Mouse (Mus musculus): ENCODE measurements around the gene Galt. TPM values are rescaled to one million over a fixed set of nuclear protein-coding genes. Genes with fewer than 3 reads are reported as not detected.

Gene Galt
- polyA plus RNA-seq, 1 experiment from 2014 or later, result 35.4 TPM

GRCm38 (mm10) chr4:41713197-41714067 is 41.6 kb upstream of the Galt start, which contains the start of gene Rpp25l:
TSS of gene Rpp25l (minus strand) at chr4:41713534.
- Histone ChIP-seq H3K9ac (replicated peaks; ENCODE audit: low read depth, low read length) (peak within 1 kb of the TSS; percentile 86), H3K4me3 (ENCODE audit: low read depth, low read length) (peak within 1 kb of the TSS; percentile 80)
- WGBS, result under 1% methylated on average over 61 of the region's 61 CpGs

GRCm38 (mm10) chr4:41714276-41714675 is 40.8 kb upstream of the Galt start:
- Histone ChIP-seq H3K9me3 (ENCODE audit: control insufficient read depth, low read depth, low read length) (no peaks in the 10 kb centered on the region), H3K36me3 (ENCODE audit: control insufficient read depth, insufficient read depth, low read length) (peaks cover 33% of the 10 kb centered on the region), H3K27ac (ENCODE audit: low read length) (no peak overlapping the region), H3K4me3 (ENCODE audit: low read depth, low read length) (peak overlapping the region; percentile 80; the same call in 1 of the 2 replicates), H3K4me1 (ENCODE audit: control insufficient read depth, insufficient read depth, low read length) (peaks cover 10% of the 10 kb centered on the region; the same call in 1 of the 2 replicates), H3K27me3 (ENCODE audit: control insufficient read depth, insufficient read depth, low read length) (no peaks in the 10 kb centered on the region), H3K9ac (replicated peaks; ENCODE audit: low read depth, low read length) (no peak overlapping the region), H3K4me2 (replicated peaks; ENCODE audit: low read depth, low read length) (peak overlapping the region; percentile 91)
- no peak for ATAC-seq (ENCODE audit: insufficient number of reproducible peaks, insufficient read depth, low FRiP score, low read depth)
- 22% methylated on average over 8 of the region's 8 CpGs for WGBS

More at GRCm38 (mm10) chr4:41713197-41714067, 41.6 kb upstream of the Galt start, which contains the start of gene Rpp25l:
- H3K4me1 ChIP-seq (ENCODE audit: control insufficient read depth, insufficient read depth, low read length), result peaks cover 10% of the 10 kb centered on the region; the same call in 1 of the 2 replicates
- peak; percentile 73; the same call in 1 of the 2 replicates for ATAC-seq (ENCODE audit: insufficient number of reproducible peaks, insufficient read depth, low FRiP score, low read depth)
- H3K27ac ChIP-seq (ENCODE audit: low read length), result peak within 1 kb of the TSS; percentile 59; the same call in 1 of the 2 replicates
- peak within 1 kb of the TSS; percentile 91 for H3K4me2 ChIP-seq (replicated peaks; ENCODE audit: low read depth, low read length)
- peaks cover 29% of the 10 kb centered on the region for H3K36me3 ChIP-seq (ENCODE audit: control insufficient read depth, insufficient read depth, low read length)
- H3K9me3 ChIP-seq (ENCODE audit: control insufficient read depth, low read depth, low read length), result no peaks in the 10 kb centered on the region
- H3K27me3 ChIP-seq (ENCODE audit: control insufficient read depth, insufficient read depth, low read length), result no peaks in the 10 kb centered on the region

GRCm38 (mm10) chr4:41715082-41715481 is 39.9 kb upstream of the Galt start:
- peaks cover 39% of the 10 kb centered on the region for H3K36me3 ChIP-seq (ENCODE audit: control insufficient read depth, insufficient read depth, low read length)
- H3K4me3 ChIP-seq (ENCODE audit: low read depth, low read length), result no peak overlapping the region
- ATAC-seq (ENCODE audit: insufficient number of reproducible peaks, insufficient read depth, low FRiP score, low read depth), result no peak
- no peaks in the 10 kb centered on the region for H3K27me3 ChIP-seq (ENCODE audit: control insufficient read depth, insufficient read depth, low read length)
- H3K4me1 ChIP-seq (ENCODE audit: control insufficient read depth, insufficient read depth, low read length), result peaks cover 10% of the 10 kb centered on the region; the same call in 1 of the 2 replicates
- H3K9ac ChIP-seq (replicated peaks; ENCODE audit: low read depth, low read length), result no peak overlapping the region
- WGBS, result 81% methylated on average over 8 of the region's 8 CpGs
- H3K27ac ChIP-seq (ENCODE audit: low read length), result no peak overlapping the region
- no peaks in the 10 kb centered on the region for H3K9me3 ChIP-seq (ENCODE audit: control insufficient read depth, low read depth, low read length)
- H3K4me2 ChIP-seq (replicated peaks; ENCODE audit: low read depth, low read length), result no peak overlapping the region

GRCm38 (mm10) chr4:41715596-41715995 is 39.4 kb upstream of the Galt start:
- H3K4me3 ChIP-seq (ENCODE audit: low read depth, low read length), result no peak overlapping the region
- peaks cover 10% of the 10 kb centered on the region; the same call in 1 of the 2 replicates for H3K4me1 ChIP-seq (ENCODE audit: control insufficient read depth, insufficient read depth, low read length)
- no peak for ATAC-seq (ENCODE audit: insufficient number of reproducible peaks, insufficient read depth, low FRiP score, low read depth)
- 83% methylated on average over 5 of the region's 5 CpGs for WGBS
- no peaks in the 10 kb centered on the region for H3K27me3 ChIP-seq (ENCODE audit: control insufficient read depth, insufficient read depth, low read length)
- no peak overlapping the region for H3K27ac ChIP-seq (ENCODE audit: low read length)
- H3K9ac ChIP-seq (replicated peaks; ENCODE audit: low read depth, low read length), result no peak overlapping the region
- H3K36me3 ChIP-seq (ENCODE audit: control insufficient read depth, insufficient read depth, low read length), result peaks cover 39% of the 10 kb centered on the region
- H3K4me2 ChIP-seq (replicated peaks; ENCODE audit: low read depth, low read length), result no peak overlapping the region
- H3K9me3 ChIP-seq (ENCODE audit: control insufficient read depth, low read depth, low read length), result no peaks in the 10 kb centered on the region

GRCm38 (mm10) chr4:41716834-41717233 is 38.2 kb upstream of the Galt start:
- Histone ChIP-seq H3K27ac (ENCODE audit: low read length) (no peak overlapping the region), H3K4me3 (ENCODE audit: low read depth, low read length) (no peak overlapping the region), H3K36me3 (ENCODE audit: control insufficient read depth, insufficient read depth, low read length) (peaks cover 29% of the 10 kb centered on the region), H3K4me2 (replicated peaks; ENCODE audit: low read depth, low read length) (no peak overlapping the region), H3K4me1 (ENCODE audit: control insufficient read depth, insufficient read depth, low read length) (peaks cover 8% of the 10 kb centered on the region; the same call in 1 of the 2 replicates), H3K9me3 (ENCODE audit: control insufficient read depth, low read depth, low read length) (no peaks in the 10 kb centered on the region), H3K27me3 (ENCODE audit: control insufficient read depth, insufficient read depth, low read length) (no peaks in the 10 kb centered on the region), H3K9ac (replicated peaks; ENCODE audit: low read depth, low read length) (no peak overlapping the region)
- WGBS, result 62% methylated on average over 6 of the region's 6 CpGs
- ATAC-seq (ENCODE audit: insufficient number of reproducible peaks, insufficient read depth, low FRiP score, low read depth), result no peak

- Histone ChIP-seq H3K27me3 (ENCODE audit: control insufficient read depth, insufficient read depth, low read length) (peaks cover 35% of the 10 kb centered on the region), H3K9ac (replicated peaks; ENCODE audit: low read depth, low read length) (peak within 1 kb of the TSS; percentile 84), H3K4me1 (ENCODE audit: control insufficient read depth, insufficient read depth, low read length) (peaks cover 7% of the 10 kb centered on the region; the same call in 1 of the 2 replicates), H3K27ac (ENCODE audit: low read length) (no peak within 1 kb of the TSS), H3K4me3 (ENCODE audit: low read depth, low read length) (peak within 1 kb of the TSS; percentile 91), H3K36me3 (ENCODE audit: control insufficient read depth, insufficient read depth, low read length) (peaks cover 15% of the 10 kb centered on the region; the same call in 1 of the 2 replicates), H3K4me2 (replicated peaks; ENCODE audit: low read depth, low read length) (peak within 1 kb of the TSS; percentile 58), H3K9me3 (ENCODE audit: control insufficient read depth, low read depth, low read length) (no peaks in the 10 kb centered on the region)
- ATAC-seq (ENCODE audit: insufficient number of reproducible peaks, insufficient read depth, low FRiP score, low read depth), result peak; percentile 94
- WGBS, result under 1% methylated on average over 27 of the region's 27 CpGs
Measured at GRCm38 (mm10) chr4:41722918-41723351, 32.1 kb upstream of the Galt start, which contains the start of gene Dctn3. TSS of gene Dctn3 (minus strand) at chr4:41723170.

- Histone ChIP-seq H3K4me3 (ENCODE audit: low read depth, low read length) (no peak overlapping the region), H3K9ac (replicated peaks; ENCODE audit: low read depth, low read length) (no peak overlapping the region), H3K27ac (ENCODE audit: low read length) (no peak overlapping the region), H3K27me3 (ENCODE audit: control insufficient read depth, insufficient read depth, low read length) (peaks cover 64% of the 10 kb centered on the region), H3K36me3 (ENCODE audit: control insufficient read depth, insufficient read depth, low read length) (no peaks in the 10 kb centered on the region), H3K9me3 (ENCODE audit: control insufficient read depth, low read depth, low read length) (no peaks in the 10 kb centered on the region), H3K4me1 (ENCODE audit: control insufficient read depth, insufficient read depth, low read length) (peaks cover 10% of the 10 kb centered on the region; the same call in 1 of the 2 replicates), H3K4me2 (replicated peaks; ENCODE audit: low read depth, low read length) (no peak overlapping the region; the same call in 1 of the 2 replicates)
- no peak for ATAC-seq (ENCODE audit: insufficient number of reproducible peaks, insufficient read depth, low FRiP score, low read depth)
- WGBS, result 16% methylated on average over 20 of the region's 20 CpGs
Measured at GRCm38 (mm10) chr4:41726826-41727621, 28.0 kb upstream of the Galt start.

All from stomach, embryonic 14.5 days (tissue).